Mouse (Mus musculus) brain, embryonic 14.5 days (tissue): ENCODE results near the gene Kit. TPM values are rescaled to one million over a fixed set of nuclear protein-coding genes. Genes with fewer than 3 reads are reported as not detected.

Experiments
- DNase-seq: peaks from one replicate; pipeline ENCODE4 v3.0.0-alpha.2; 2011; ENCODE audit warnings: low read depth
- CTCF ChIP-seq: fragments of 200-500 bp; IDR thresholded peaks from 2 replicates; pipeline ENCODE4 v1.5.1; 2012; ENCODE audit warnings: inconsistent platforms, mild to moderate bottlenecking, moderate library complexity, borderline replicate concordance; ENCODE audit not compliant: insufficient read depth, insufficient read length; ENCODE audit errors: extremely low read depth
- POLR2A ChIP-seq: fragments of 200-500 bp; IDR thresholded peaks from 2 replicates; pipeline ENCODE4 v1.6.1; 2012; ENCODE audit warnings: mild to moderate bottlenecking, inconsistent platforms, borderline replicate concordance; ENCODE audit not compliant: poor library complexity, insufficient read depth, insufficient read length, severe bottlenecking; ENCODE audit errors: extremely low read depth
- polyA plus RNA-seq: library from polyadenylated mRNA; depleted of rRNA; stranded (reverse); fragments of >200 nt; gene quantifications from 2 replicates; pipeline ENCODE4 v1.2.3, GENCODE M21; 2012

Gene Kit
- polyA plus RNA-seq, 1 experiment, result 55.8 TPM

GRCm38 (mm10) chr5:75574151-75574851 lies 415 bp upstream of the Kit start:
- no peak for DNase-seq

GRCm38 (mm10) chr5:75575567-75576515 lies 1.1 kb downstream of the Kit start:
- DNase-seq, result peak; percentile 92
- TF ChIP-seq POLR2A (peak; percentile 20; the same call in 1 of the 2 replicates), CTCF (peak; percentile 54; the same call in 1 of the 2 replicates)

More at GRCm38 (mm10) chr5:75574151-75574851, 415 bp upstream of the Kit start:
- no peak for TF ChIP-seq POLR2A
- TF ChIP-seq CTCF, result no peak

- TF ChIP-seq POLR2A, result no peak
- TF ChIP-seq CTCF, result no peak
Measured at GRCm38 (mm10) chr5:75576741-75577140, 2.0 kb downstream of the Kit start.

GRCm38 (mm10) chr5:75578141-75578540 lies 3.4 kb downstream of the Kit start:
- DNase-seq, result no peak
- no peak for TF ChIP-seq CTCF
- TF ChIP-seq POLR2A, result no peak

More at GRCm38 (mm10) chr5:75576741-75577140, 2.0 kb downstream of the Kit start:
- peak; percentile 24 for DNase-seq

GRCm38 (mm10) chr5:75579244-75579643 lies 4.5 kb downstream of the Kit start:
- no peak for TF ChIP-seq POLR2A
- no peak for TF ChIP-seq CTCF
- DNase-seq, result no peak

GRCm38 (mm10) chr5:75579646-75580268 lies 5.0 kb downstream of the Kit start:
- no peak for DNase-seq
- TF ChIP-seq POLR2A (no peak), CTCF (no peak)

- DNase-seq, result no peak
- TF ChIP-seq CTCF (no peak), POLR2A (no peak)
Measured at GRCm38 (mm10) chr5:75581926-75582325, 7.2 kb downstream of the Kit start.

GRCm38 (mm10) chr5:75587781-75588180 lies 13.1 kb downstream of the Kit start:
- no peak for TF ChIP-seq POLR2A
- TF ChIP-seq CTCF, result no peak

GRCm38 (mm10) chr5:75589552-75590346 lies 15.0 kb downstream of the Kit start:
- no peak for TF ChIP-seq POLR2A
- TF ChIP-seq CTCF, result no peak

More at GRCm38 (mm10) chr5:75587781-75588180, 13.1 kb downstream of the Kit start:
- no peak for DNase-seq

GRCm38 (mm10) chr5:75590961-75591360 lies 16.2 kb downstream of the Kit start:
- TF ChIP-seq CTCF, result no peak
- TF ChIP-seq POLR2A, result no peak
- peak; percentile 61 for DNase-seq

More at GRCm38 (mm10) chr5:75589552-75590346, 15.0 kb downstream of the Kit start:
- no peak for DNase-seq
